Mouse (Mus musculus): ENCODE data around the gene Fosl2. TPM values are rescaled to one million over a fixed set of nuclear protein-coding genes. Genes with fewer than 3 reads are reported as not detected.

Gene Fosl2
- polyA plus RNA-seq, 1 experiment from 2014 or later = 10.8 TPM

DNA sequence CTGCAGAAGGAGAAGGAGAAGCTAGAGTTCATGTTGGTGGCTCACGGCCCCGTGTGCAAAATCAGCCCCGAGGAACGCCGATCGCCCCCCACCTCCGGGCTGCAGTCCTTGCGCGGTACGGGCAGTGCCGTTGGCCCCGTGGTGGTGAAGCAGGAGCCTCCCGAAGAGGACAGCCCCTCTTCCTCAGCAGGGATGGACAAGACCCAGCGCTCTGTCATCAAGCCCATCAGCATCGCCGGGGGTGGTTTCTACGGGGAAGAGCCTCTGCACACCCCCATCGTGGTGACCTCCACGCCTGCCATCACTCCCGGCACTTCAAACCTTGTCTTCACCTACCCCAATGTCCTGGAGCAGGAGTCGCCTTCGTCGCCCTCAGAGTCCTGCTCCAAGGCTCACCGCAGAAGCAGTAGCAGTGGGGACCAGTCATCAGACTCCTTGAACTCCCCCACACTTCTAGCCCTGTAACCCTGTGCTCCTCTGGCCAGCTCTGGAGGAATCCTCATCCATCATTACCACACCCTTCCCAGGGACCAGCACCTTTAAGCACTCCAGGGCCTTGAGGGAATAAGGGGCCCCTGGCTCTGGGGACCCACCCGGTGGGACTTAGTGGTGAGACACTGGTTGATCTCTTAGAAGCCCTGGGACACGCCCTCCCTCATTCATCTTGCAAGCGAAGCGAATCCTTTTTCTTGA is 17.3 kb downstream of the Fosl2 start:
- Histone ChIP-seq H3K9me3 (ENCODE audit: control insufficient read depth, low read length) (no peaks in the 10 kb centered on the region), H3K36me3 (ENCODE audit: control insufficient read depth, insufficient read depth, low read length) (peaks cover 64% of the 10 kb centered on the region), H3K9ac (ENCODE audit: low read depth, low read length) (no peak overlapping the region), H3K27me3 (replicated peaks; ENCODE audit: control insufficient read depth, insufficient read depth, low read length) (no peaks in the 10 kb centered on the region), H3K4me1 (ENCODE audit: control insufficient read depth, insufficient read depth, low read length) (no peaks in the 10 kb centered on the region), H3K27ac (replicated peaks; ENCODE audit: low read depth, low read length) (no peak overlapping the region), H3K4me3 (ENCODE audit: low read depth, low read length) (no peak overlapping the region), H3K4me2 (ENCODE audit: low read depth, low read length) (no peak overlapping the region)
- no peak for DNase-seq (ENCODE audit: low spot score)
- no peak for ATAC-seq (ENCODE audit: low read depth)
- 62% methylated on average over 27 of the region's 28 CpGs for WGBS

DNA sequence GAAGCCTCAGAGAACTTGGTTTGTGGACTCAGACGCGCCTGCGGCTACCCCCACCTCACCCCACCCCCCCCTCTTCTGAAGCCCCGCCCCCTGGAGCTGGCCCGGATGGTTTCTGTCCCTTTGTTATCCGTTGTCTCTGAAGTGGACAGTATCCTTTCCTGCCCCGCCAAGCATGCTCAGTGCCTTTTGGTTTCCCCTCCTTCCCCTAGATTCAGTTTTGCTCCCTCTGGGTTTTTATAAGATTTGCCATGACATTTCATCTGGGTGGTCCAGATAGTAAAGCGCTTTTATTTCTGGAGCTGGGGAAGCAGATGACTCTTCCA is 17.8 kb downstream of the Fosl2 start:
- Histone ChIP-seq H3K4me3 (ENCODE audit: low read depth, low read length) (no peak overlapping the region), H3K27me3 (replicated peaks; ENCODE audit: control insufficient read depth, insufficient read depth, low read length) (no peaks in the 10 kb centered on the region), H3K4me1 (ENCODE audit: control insufficient read depth, insufficient read depth, low read length) (no peaks in the 10 kb centered on the region), H3K9ac (ENCODE audit: low read depth, low read length) (no peak overlapping the region), H3K36me3 (ENCODE audit: control insufficient read depth, insufficient read depth, low read length) (peaks cover 59% of the 10 kb centered on the region), H3K9me3 (ENCODE audit: control insufficient read depth, low read length) (no peaks in the 10 kb centered on the region), H3K27ac (replicated peaks; ENCODE audit: low read depth, low read length) (no peak overlapping the region), H3K4me2 (ENCODE audit: low read depth, low read length) (no peak overlapping the region)
- WGBS = 23% methylated on average over 7 of the region's 8 CpGs
- DNase-seq (ENCODE audit: low spot score) (no peak), ATAC-seq (ENCODE audit: low read depth) (no peak)

GRCm38 (mm10) chr5:32153791-32154490 is 18.3 kb downstream of the Fosl2 start:
- DNase-seq (ENCODE audit: low spot score) (no peak), ATAC-seq (ENCODE audit: low read depth) (no peak)
- Histone ChIP-seq H3K9ac (ENCODE audit: low read depth, low read length) (no peak overlapping the region), H3K4me1 (ENCODE audit: control insufficient read depth, insufficient read depth, low read length) (no peaks in the 10 kb centered on the region), H3K27ac (replicated peaks; ENCODE audit: low read depth, low read length) (no peak overlapping the region), H3K36me3 (ENCODE audit: control insufficient read depth, insufficient read depth, low read length) (peaks cover 53% of the 10 kb centered on the region), H3K4me2 (ENCODE audit: low read depth, low read length) (no peak overlapping the region), H3K27me3 (replicated peaks; ENCODE audit: control insufficient read depth, insufficient read depth, low read length) (no peaks in the 10 kb centered on the region), H3K9me3 (ENCODE audit: control insufficient read depth, low read length) (no peaks in the 10 kb centered on the region), H3K4me3 (ENCODE audit: low read depth, low read length) (no peak overlapping the region)
- 71% methylated on average over 17 of the region's 17 CpGs for WGBS

DNA sequence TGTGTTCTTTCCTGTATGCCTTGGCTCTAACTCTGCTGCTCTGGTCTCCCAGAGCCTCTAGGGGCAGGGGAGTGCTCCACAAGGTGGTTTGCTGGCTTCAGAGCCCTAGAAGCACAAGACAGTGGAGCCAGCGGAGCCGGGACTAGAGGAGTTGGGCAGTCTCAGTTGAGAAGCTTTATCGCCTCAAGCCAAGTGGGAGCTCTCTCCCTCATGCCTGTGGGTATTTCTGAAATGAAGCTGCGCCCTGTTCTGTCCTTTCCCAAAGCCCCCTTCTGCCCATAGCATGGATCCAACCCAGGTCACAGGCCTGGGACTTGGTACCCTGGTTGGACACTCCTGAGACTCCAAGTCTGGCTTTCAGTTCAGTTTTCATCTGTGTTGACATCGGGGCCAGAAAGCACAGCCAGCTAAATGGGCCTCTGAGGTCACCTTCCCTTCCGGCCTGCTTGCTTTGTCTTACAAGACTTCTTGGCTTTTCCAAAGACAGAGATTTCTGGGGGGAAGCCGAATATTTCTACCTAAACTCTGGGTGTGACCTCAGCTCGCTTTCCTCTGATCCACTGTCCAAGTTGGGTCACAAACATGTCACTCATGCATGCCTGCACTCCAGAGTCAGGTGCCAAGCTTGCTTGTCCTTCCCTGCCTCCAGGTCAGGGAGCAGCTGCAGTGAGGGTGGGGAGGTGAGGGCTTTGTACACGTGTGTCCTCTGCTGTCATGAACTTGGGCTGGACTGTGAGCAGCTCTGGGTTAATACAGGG is 19.5 kb downstream of the Fosl2 start:
- H3K36me3 ChIP-seq (ENCODE audit: control insufficient read depth, insufficient read depth, low read length) = peaks cover 47% of the 10 kb centered on the region
- H3K4me2 ChIP-seq (ENCODE audit: low read depth, low read length) = no peak overlapping the region
- H3K27me3 ChIP-seq (replicated peaks; ENCODE audit: control insufficient read depth, insufficient read depth, low read length) = no peaks in the 10 kb centered on the region
- DNase-seq (ENCODE audit: low spot score) (no peak), ATAC-seq (ENCODE audit: low read depth) (no peak)
- no peak overlapping the region for H3K9ac ChIP-seq (ENCODE audit: low read depth, low read length)
- no peak overlapping the region for H3K27ac ChIP-seq (replicated peaks; ENCODE audit: low read depth, low read length)
- 81% methylated on average over 9 of the region's 9 CpGs for WGBS
- H3K4me3 ChIP-seq (ENCODE audit: low read depth, low read length) = no peak overlapping the region
- no peaks in the 10 kb centered on the region for H3K4me1 ChIP-seq (ENCODE audit: control insufficient read depth, insufficient read depth, low read length)
- no peaks in the 10 kb centered on the region for H3K9me3 ChIP-seq (ENCODE audit: control insufficient read depth, low read length)

- ATAC-seq (ENCODE audit: low read depth) (no peak), DNase-seq (ENCODE audit: low spot score) (no peak)
- H3K9ac ChIP-seq (ENCODE audit: low read depth, low read length) = no peak overlapping the region
- no peak overlapping the region for H3K4me2 ChIP-seq (ENCODE audit: low read depth, low read length)
- no peaks in the 10 kb centered on the region for H3K4me1 ChIP-seq (ENCODE audit: control insufficient read depth, insufficient read depth, low read length)
- H3K4me3 ChIP-seq (ENCODE audit: low read depth, low read length) = no peak overlapping the region
- 75% methylated on average over 3 of the region's 3 CpGs for WGBS
- no peak overlapping the region for H3K27ac ChIP-seq (replicated peaks; ENCODE audit: low read depth, low read length)
- no peaks in the 10 kb centered on the region for H3K27me3 ChIP-seq (replicated peaks; ENCODE audit: control insufficient read depth, insufficient read depth, low read length)
- H3K36me3 ChIP-seq (ENCODE audit: control insufficient read depth, insufficient read depth, low read length) = peaks cover 38% of the 10 kb centered on the region
- no peaks in the 10 kb centered on the region for H3K9me3 ChIP-seq (ENCODE audit: control insufficient read depth, low read length)
Measured at GRCm38 (mm10) chr5:32155927-32156326, 20.3 kb downstream of the Fosl2 start.

DNA sequence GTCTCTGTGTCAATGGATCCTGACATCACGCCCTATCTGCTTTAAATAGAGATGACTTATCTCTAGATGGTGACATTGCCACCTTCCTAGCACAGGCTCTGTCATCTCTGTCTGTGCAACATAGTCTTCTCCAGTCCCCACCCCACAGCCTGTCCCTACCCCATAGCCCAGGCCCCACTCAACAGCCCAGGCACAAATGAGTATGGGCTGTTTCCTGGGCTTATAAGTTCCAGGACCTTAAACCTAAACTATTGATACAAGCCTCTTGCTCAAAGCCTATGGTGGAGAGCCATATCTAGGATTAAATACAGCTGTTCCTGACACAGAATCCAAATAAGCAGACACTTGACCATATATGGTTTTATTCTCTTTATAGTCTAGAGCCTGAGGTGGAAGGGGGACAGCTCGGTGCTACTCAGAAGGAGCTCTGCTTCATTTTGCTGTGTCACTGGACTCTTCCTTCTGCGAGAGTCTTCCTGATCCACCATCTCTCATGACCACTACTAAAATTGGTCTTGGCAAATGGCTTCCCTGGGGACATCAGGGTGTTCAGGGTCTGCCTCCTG is 28.0 kb downstream of the Fosl2 start:
- Histone ChIP-seq H3K27ac (replicated peaks; ENCODE audit: low read depth, low read length) (no peak overlapping the region), H3K4me1 (ENCODE audit: control insufficient read depth, insufficient read depth, low read length) (no peaks in the 10 kb centered on the region), H3K9me3 (ENCODE audit: control insufficient read depth, low read length) (no peaks in the 10 kb centered on the region), H3K4me2 (ENCODE audit: low read depth, low read length) (no peak overlapping the region), H3K4me3 (ENCODE audit: low read depth, low read length) (no peak overlapping the region), H3K36me3 (ENCODE audit: control insufficient read depth, insufficient read depth, low read length) (no peaks in the 10 kb centered on the region), H3K27me3 (replicated peaks; ENCODE audit: control insufficient read depth, insufficient read depth, low read length) (no peaks in the 10 kb centered on the region), H3K9ac (ENCODE audit: low read depth, low read length) (no peak overlapping the region)
- WGBS = 90% methylated on average over 3 of the region's 3 CpGs
- ATAC-seq (ENCODE audit: low read depth) (no peak), DNase-seq (ENCODE audit: low spot score) (no peak)

GRCm38 (mm10) chr5:32172188-32172587 is 36.6 kb downstream of the Fosl2 start:
- Histone ChIP-seq H3K4me3 (ENCODE audit: low read depth, low read length) (no peak overlapping the region), H3K27me3 (replicated peaks; ENCODE audit: control insufficient read depth, insufficient read depth, low read length) (no peaks in the 10 kb centered on the region), H3K27ac (replicated peaks; ENCODE audit: low read depth, low read length) (no peak overlapping the region), H3K4me2 (ENCODE audit: low read depth, low read length) (no peak overlapping the region), H3K4me1 (ENCODE audit: control insufficient read depth, insufficient read depth, low read length) (no peaks in the 10 kb centered on the region), H3K36me3 (ENCODE audit: control insufficient read depth, insufficient read depth, low read length) (no peaks in the 10 kb centered on the region), H3K9ac (ENCODE audit: low read depth, low read length) (no peak overlapping the region), H3K9me3 (ENCODE audit: control insufficient read depth, low read length) (no peaks in the 10 kb centered on the region)
- DNase-seq (ENCODE audit: low spot score) (no peak), ATAC-seq (ENCODE audit: low read depth) (no peak)
- 67% methylated on average over 2 of the region's 2 CpGs for WGBS

GRCm38 (mm10) chr5:32176800-32177199 is 41.2 kb downstream of the Fosl2 start:
- Histone ChIP-seq H3K27ac (replicated peaks; ENCODE audit: low read depth, low read length) (no peak overlapping the region), H3K4me3 (ENCODE audit: low read depth, low read length) (no peak overlapping the region), H3K4me1 (ENCODE audit: control insufficient read depth, insufficient read depth, low read length) (no peaks in the 10 kb centered on the region), H3K9ac (ENCODE audit: low read depth, low read length) (no peak overlapping the region), H3K4me2 (ENCODE audit: low read depth, low read length) (no peak overlapping the region), H3K36me3 (ENCODE audit: control insufficient read depth, insufficient read depth, low read length) (no peaks in the 10 kb centered on the region), H3K27me3 (replicated peaks; ENCODE audit: control insufficient read depth, insufficient read depth, low read length) (no peaks in the 10 kb centered on the region), H3K9me3 (ENCODE audit: control insufficient read depth, low read length) (no peaks in the 10 kb centered on the region)
- DNase-seq (ENCODE audit: low spot score) (no peak), ATAC-seq (ENCODE audit: low read depth) (no peak)
- 70% methylated on average over 2 of the region's 2 CpGs for WGBS
